Mouse (Mus musculus) myocyte (in vitro differentiated cells): Measurements from ENCODE around the gene Crb2.

Source experiments
- CEBPB ChIP-seq: IDR thresholded peaks from 2 replicates; pipeline ENCODE4 v1.6.1; 2011; ENCODE audit warnings: mild to moderate bottlenecking, moderate library complexity; ENCODE audit not compliant: poor library complexity, insufficient read depth, severe bottlenecking
- E2F4 ChIP-seq: IDR thresholded peaks from one replicate; pipeline ENCODE4 v1.6.1; 2011; ENCODE audit warnings: mild to moderate bottlenecking, control low read depth, moderate library complexity; ENCODE audit not compliant: insufficient read depth
- MAX ChIP-seq: IDR thresholded peaks from one replicate; pipeline ENCODE4 v1.6.1; 2011; ENCODE audit warnings: low read depth, mild to moderate bottlenecking, control low read depth
- MYOG ChIP-seq, 3 experiments: IDR thresholded peaks; one replicate each; pipeline ENCODE4 v1.6.1; 2011; ENCODE audit warnings: control low read depth in 2 of 3, low read depth in 2 of 3, mild to moderate bottlenecking in 2 of 3; ENCODE audit not compliant: insufficient read length in 2 of 3, control insufficient read depth in 1 of 3, insufficient read depth in 1 of 3
- POLR2A ChIP-seq: IDR thresholded peaks from one replicate; pipeline ENCODE4 v1.6.1; 2011; ENCODE audit warnings: low read depth, mild to moderate bottlenecking, control low read depth, moderate library complexity; ENCODE audit not compliant: insufficient read length
- POLR2AphosphoS2 ChIP-seq: IDR thresholded peaks from one replicate; pipeline ENCODE4 v1.6.1; 2011; ENCODE audit warnings: low read depth, control low read depth; ENCODE audit not compliant: insufficient read length
- REST ChIP-seq: IDR thresholded peaks from one replicate; pipeline ENCODE4 v1.6.1; 2011; ENCODE audit warnings: mild to moderate bottlenecking, control low read depth, moderate library complexity; ENCODE audit not compliant: insufficient read depth, insufficient read length
- TCF12 ChIP-seq: IDR thresholded peaks from one replicate; pipeline ENCODE4 v1.6.1; 2011; ENCODE audit warnings: mild to moderate bottlenecking, control low read depth; ENCODE audit not compliant: poor library complexity, insufficient read depth, severe bottlenecking
- TCF3 ChIP-seq: IDR thresholded peaks from one replicate; pipeline ENCODE4 v1.6.1; 2011; ENCODE audit warnings: low read depth, control low read depth; ENCODE audit not compliant: insufficient read length
- USF1 ChIP-seq: IDR thresholded peaks from one replicate; pipeline ENCODE4 v1.6.1; 2011; ENCODE audit warnings: low read depth, mild to moderate bottlenecking, control low read depth, moderate library complexity

- TF ChIP-seq MAX (no peak), POLR2A (no peak), TCF12 (no peak), E2F4 (no peak), POLR2AphosphoS2 (no peak), TCF3 (no peak), REST (no peak), MYOG (IDR thresholded peaks at IDR 0.05; ENCODE audit: control insufficient read depth in 1 of 3, insufficient read depth in 1 of 3, insufficient read length in 2 of 3, low read depth in 2 of 3) (no peak), USF1 (no peak), CEBPB (no peak)
Observed at GRCm38 (mm10) chr2:37796021-37796420, 20.0 kb downstream of the Crb2 start.
